ENCODE assay signal across 8 mouse cellular contexts in genomic region chr17:83631783-83632652, GRCm38 (mm10). TPM values are rescaled to one million over a fixed set of nuclear protein-coding genes. Genes with fewer than 3 reads are reported as not detected.
DNase-seq lines count a peak whose midpoint lies in the region; ATAC-seq and TF ChIP-seq lines count a peak whose summit lies in the region.

Gene Kcng3 (minus strand): TSS chr17:83631895.

- H3K36me3 ChIP-seq in ES-Bruce4 (ENCODE audit: control insufficient read depth, insufficient read depth, low read length, poor library complexity, severe bottlenecking): no peaks in the 10 kb centered on the region
- H3K36me3 ChIP-seq in heart, postnatal 0 days (replicated peaks; ENCODE audit: control insufficient read depth, insufficient read depth, low read length): no peaks in the 10 kb centered on the region

- peak within 1 kb of the TSS; percentile 33 for H3K9ac ChIP-seq in ES-Bruce4 (ENCODE audit: low read depth, poor library complexity, severe bottlenecking)
- H3K9ac ChIP-seq in heart, postnatal 0 days (replicated peaks; ENCODE audit: low read depth, low read length): no peak within 1 kb of the TSS

- WGBS in heart, postnatal 0 days: under 1% methylated on average over 67 of the region's 86 CpGs

- H3K27me3 ChIP-seq in ES-Bruce4 (ENCODE audit: control insufficient read depth, insufficient read depth, low read length, poor library complexity, severe bottlenecking): peaks cover 8% of the 10 kb centered on the region
- H3K27me3 ChIP-seq in heart, postnatal 0 days (ENCODE audit: control insufficient read depth, insufficient read depth, low read length): peaks cover 62% of the 10 kb centered on the region

- no peak for TF ChIP-seq EP300 in ES-Bruce4 (IDR thresholded peaks at IDR 0.05; ENCODE audit: insufficient read depth, low read depth, low read length)
- TF ChIP-seq EP300 in heart, postnatal 0 days (IDR thresholded peaks at IDR 0.05; ENCODE audit: low read depth): no peak

- H3K27ac ChIP-seq in ES-Bruce4 (ENCODE audit: insufficient read depth, low read length): no peak within 1 kb of the TSS
- no peak within 1 kb of the TSS for H3K27ac ChIP-seq in heart, postnatal 0 days (ENCODE audit: low read depth)

- no peaks in the 10 kb centered on the region for H3K9me3 ChIP-seq in ES-Bruce4 (replicated peaks; ENCODE audit: control insufficient read depth, insufficient read depth, low read length, poor library complexity, severe bottlenecking)
- no peaks in the 10 kb centered on the region for H3K9me3 ChIP-seq in heart, postnatal 0 days (replicated peaks; ENCODE audit: control insufficient read depth, low read length)

- peak within 1 kb of the TSS; percentile 90 for H3K4me2 ChIP-seq in heart, postnatal 0 days (ENCODE audit: low read depth, low read length)

- ATAC-seq in heart, postnatal 0 days (ENCODE audit: insufficient read depth, low read depth): peak; percentile 50

- TF ChIP-seq CTCF in ES-Bruce4 (IDR thresholded peaks at IDR 0.05; ENCODE audit: low read depth, low read length): no peak
- no peak for TF ChIP-seq CTCF in heart, postnatal 0 days (IDR thresholded peaks at IDR 0.05; ENCODE audit: low read depth)

- no peaks in the 10 kb centered on the region for H3K4me1 ChIP-seq in ES-Bruce4 (ENCODE audit: control insufficient read depth, insufficient read depth, low read length)
- H3K4me1 ChIP-seq in heart, postnatal 0 days (ENCODE audit: control insufficient read depth, insufficient read depth): peaks cover 16% of the 10 kb centered on the region

- peak; percentile 42 to 58 for DNase-seq in B cell, adult 2 months
- peak; percentile 37 for DNase-seq in embryo, embryonic 9.5 days (ENCODE audit: extremely low spot score)
- no peak for DNase-seq in heart, postnatal 0 days (ENCODE audit: low spot score)
- DNase-seq in layer of hippocampus, postnatal 10 days (ENCODE audit: low spot score in 2 of 2): peak; percentile 25 to 47
- DNase-seq in lung, postnatal 14 days: peak; percentile 17
- DNase-seq in retina, postnatal 1 day: peak; percentile 61
- no peak for DNase-seq in adipocyte (ENCODE audit: low spot score)

- TF ChIP-seq POLR2A in ES-Bruce4 (IDR thresholded peaks at IDR 0.05; ENCODE audit: insufficient read depth, low read length): no peak

- H3K4me3 ChIP-seq in ES-Bruce4 (ENCODE audit: low read depth, low read length): peak within 1 kb of the TSS; percentile 62
- H3K4me3 ChIP-seq in heart, postnatal 0 days (ENCODE audit: low read depth, low read length): peak within 1 kb of the TSS; percentile 58

RNA-seq across cellular contexts. Expression of gene Kcng3, which starts in this region (rescaled TPM):
- 1.1 and 1.3 TPM in 2 replicates for polyA plus RNA-seq in ES-Bruce4 (2011; ENCODE audit: insufficient read depth, insufficient read length, low read depth, missing spikeins)
- total RNA-seq in heart, postnatal 0 days (2014; rRNA removed; ENCODE audit: low replicate concordance): not detected in 2 replicates
- polyA plus RNA-seq in heart, postnatal 0 days (2015; fragmentation: Nextera tagmentation; extraction: Ambion mirVana): not detected in 2 replicates
- total RNA-seq in layer of hippocampus, postnatal 10 days (2021): 1 to 10 TPM; 5.3 to 5.4 TPM

Comparison
In these comparisons a context has a peak if more than half of its experiments do, and no peak if none do; other contexts are left out.
1. Peak in ATAC-seq, H3K4me3 ChIP-seq and H3K4me2 ChIP-seq in heart, postnatal 0 days; RNA of the gene not detected or under 1 TPM.
2. DNase-seq: peak in B cell, adult 2 months (2 of 2), embryo, embryonic 9.5 days (single experiment), layer of hippocampus, postnatal 10 days (2 of 2), lung, postnatal 14 days (single experiment) and retina, postnatal 1 day (single experiment); none in heart, postnatal 0 days (single experiment) and adipocyte (single experiment).